Mouse (Mus musculus): ENCODE data around the gene Caps2.
"Not testable (repeated sequence)": the region's sequence is repeated elsewhere in the genome, so short reads cannot be mapped to it uniquely, and the experiment has no call there.

Gene Caps2

DNA sequence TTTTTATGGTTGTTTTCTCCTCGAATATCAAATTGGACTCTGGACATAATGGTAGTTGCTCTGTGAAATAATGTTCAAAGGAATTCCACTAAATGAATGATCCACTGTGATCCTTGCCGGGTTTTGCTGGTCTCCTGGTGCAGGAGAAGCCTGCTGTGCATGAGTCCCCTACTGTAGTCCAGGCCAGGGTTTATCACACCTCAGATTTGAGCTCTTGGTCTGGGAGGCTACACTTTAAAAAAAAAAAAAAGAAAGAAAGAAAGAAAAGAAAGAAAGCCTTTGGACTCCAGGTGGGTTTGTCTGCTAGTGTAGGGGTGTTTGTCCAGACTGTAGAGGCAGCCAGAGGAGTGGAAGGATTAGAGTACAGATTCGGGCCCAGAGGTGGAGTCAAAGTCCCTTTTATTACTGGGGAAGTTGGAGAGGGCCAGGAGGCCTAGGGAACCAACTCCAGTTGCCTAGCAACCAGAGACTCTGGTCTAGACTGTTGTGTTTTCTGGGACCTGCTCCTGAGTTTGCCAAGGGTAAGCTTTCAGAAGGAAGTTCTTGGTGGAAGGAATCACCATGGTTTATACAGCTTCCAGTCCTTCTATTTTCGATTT lies at the start of gene Caps2:
Gene Caps2 (plus strand): TSS at position 454 of the 599 bp plus-strand sequence.
- in situ Hi-C loops (cut with MboI, MseI): no loop called here

DNA sequence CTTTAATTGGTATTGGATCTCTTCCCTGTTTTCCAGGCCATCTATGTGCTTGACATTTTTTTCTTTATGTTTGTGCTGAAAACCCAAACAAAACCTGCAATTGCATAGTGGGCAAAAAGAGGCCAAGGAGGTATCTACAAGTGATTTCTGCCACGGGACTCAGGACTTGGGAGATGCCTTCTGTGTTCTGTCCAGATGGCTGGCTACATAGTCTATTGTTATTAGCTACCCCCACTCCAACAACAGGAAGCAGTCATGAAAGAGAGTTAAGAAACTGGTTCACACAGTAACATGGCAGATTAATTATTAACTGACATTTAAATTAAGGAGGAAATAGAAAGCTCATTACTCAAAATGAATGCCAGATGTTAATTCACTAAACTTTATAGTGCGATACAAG lies 38.3 kb upstream of the Caps2 start:
- in situ Hi-C loops (cut with MboI, MseI): not testable (repeated sequence)

- in situ Hi-C loops (cut with MboI, MseI): not testable (repeated sequence)
Measured at GRCm38 (mm10) chr10:112127682-112128230, 35.7 kb upstream of the Caps2 start.

DNA sequence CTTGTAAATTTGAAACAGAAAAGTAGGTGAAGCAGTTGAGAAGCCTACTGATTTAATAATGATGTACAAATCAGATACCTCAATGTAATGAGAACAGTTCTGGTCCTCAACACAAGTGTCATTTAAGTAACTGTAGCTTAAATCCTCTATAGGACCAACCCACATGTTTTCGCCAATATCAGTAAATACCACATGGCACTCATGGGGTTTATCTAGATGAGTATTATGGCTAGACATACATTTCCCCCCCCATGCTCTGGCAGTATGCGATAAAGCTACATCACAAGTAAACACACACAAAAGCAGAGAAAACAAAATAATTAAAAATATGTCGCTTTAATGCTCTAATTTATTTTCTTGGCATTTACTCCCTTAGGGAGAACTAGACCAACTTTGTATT lies 31.2 kb upstream of the Caps2 start:
- in situ Hi-C loops (cut with MboI, MseI): no loop called here

DNA sequence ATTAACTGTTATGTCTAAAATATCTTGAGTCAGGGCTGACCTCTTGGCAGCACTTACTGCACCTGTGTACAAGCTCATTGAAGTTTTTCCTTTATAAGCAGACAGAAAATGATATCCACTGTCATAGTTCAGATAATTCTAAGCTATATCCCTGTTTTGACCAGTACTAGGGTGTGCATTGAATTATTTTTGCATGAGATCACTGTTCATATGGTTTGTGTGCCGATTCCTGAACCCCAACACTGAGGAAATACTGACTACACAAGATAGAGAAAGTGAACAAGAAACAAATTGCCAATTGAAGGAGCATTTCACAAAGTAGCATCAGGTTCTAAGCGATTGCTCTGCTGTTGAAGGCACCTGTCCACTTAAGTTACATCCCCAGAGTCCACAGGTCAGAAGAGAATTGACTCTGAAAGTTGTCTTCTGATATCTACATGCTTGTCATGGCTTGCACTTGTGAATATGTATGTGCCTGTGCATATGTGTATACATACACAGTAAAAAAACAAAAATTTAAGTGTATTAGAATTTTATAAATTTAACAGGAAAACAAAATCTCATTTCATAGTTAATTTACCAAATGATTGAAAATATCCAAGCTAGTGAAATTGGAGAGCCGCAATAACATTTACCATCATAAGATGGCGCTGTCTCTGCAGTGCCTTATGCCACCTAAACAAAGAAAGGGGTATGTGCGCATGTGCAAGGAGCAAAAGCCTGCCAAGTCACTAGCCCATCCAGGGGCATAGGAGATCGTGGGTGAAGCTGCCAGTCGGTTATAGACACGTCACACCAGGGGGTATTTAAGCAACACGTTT lies 25.2 kb upstream of the Caps2 start:
- in situ Hi-C loops (cut with MboI, MseI): no loop called here

- in situ Hi-C loops (cut with MboI, MseI): no loop called here
Measured at GRCm38 (mm10) chr10:112138871-112139430, 24.5 kb upstream of the Caps2 start.

DNA sequence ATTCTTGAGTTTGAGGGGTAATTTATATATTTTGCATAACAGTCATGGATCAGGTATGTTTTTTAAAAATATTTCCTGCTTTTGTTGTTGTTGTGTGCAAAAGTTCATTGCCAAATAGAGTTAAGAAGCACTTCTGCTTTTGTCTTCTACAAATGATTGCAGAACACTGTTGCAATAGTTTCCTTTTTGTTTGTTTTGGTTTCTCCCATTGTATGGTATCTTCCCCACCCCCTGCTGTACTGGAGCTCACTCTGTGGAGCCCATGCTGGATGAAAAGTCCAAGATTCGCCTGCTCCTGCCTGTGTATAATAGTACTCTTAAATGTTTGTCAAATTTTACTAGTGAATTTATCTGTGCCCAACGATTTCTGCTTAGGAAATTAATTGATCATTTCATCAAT lies 23.6 kb upstream of the Caps2 start:
- in situ Hi-C loops (cut with MboI, MseI): no loop called here

GRCm38 (mm10) chr10:112159882-112160560 lies 3.4 kb upstream of the Caps2 start, which contains the start of gene Glipr1l3:
Gene Glipr1l3 (minus strand): TSS chr10:112160327.
- in situ Hi-C loops (cut with MboI, MseI): loop anchor here (5.0 kb wide), 1 partner anchor 98 kb away; the partner anchor contains the start of gene Glipr1l1

- in situ Hi-C loops (cut with MboI, MseI): not testable (repeated sequence)
Measured at GRCm38 (mm10) chr10:112177027-112177426, 13.6 kb downstream of the Caps2 start.

DNA sequence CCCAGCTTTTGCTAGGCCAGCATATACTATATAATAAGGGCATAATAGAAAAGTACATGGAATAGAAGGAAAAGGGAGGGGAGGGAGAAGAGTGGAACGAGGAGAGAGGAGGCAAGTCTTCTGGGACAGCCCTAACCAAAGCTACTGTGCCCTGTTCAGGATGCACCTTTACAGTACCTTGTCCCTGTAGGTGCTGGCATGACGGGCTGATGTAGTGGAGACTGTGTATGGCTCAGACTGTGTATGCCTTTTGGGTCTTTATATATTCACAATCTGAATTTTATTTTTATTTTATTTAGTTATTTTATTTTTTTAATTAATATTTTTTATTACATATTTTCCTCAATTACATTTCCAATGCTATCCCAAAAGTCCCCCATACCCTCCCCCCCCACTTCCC lies 30.5 kb downstream of the Caps2 start:
- in situ Hi-C loops (cut with MboI, MseI): not testable (repeated sequence)

DNA sequence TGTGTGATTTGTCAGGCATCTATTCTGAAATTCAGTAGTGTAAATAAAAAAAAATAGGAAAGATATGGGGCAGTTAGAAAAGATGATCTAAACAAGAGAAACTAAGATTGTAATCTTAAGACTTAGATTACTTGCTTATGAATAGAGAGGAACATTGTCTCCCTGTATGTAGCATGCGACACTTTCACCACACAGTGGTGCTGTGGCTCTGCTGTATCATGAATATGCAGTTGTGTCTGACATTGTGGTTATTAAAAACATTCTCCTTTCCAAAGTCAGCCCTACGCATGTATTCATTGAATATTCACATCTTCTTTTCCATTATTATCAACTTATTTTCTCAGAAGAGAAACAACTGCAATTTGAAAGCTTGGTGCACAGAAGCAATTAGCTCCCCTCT lies 40.0 kb downstream of the Caps2 start:
- in situ Hi-C loops (cut with MboI, MseI): no loop called here

DNA sequence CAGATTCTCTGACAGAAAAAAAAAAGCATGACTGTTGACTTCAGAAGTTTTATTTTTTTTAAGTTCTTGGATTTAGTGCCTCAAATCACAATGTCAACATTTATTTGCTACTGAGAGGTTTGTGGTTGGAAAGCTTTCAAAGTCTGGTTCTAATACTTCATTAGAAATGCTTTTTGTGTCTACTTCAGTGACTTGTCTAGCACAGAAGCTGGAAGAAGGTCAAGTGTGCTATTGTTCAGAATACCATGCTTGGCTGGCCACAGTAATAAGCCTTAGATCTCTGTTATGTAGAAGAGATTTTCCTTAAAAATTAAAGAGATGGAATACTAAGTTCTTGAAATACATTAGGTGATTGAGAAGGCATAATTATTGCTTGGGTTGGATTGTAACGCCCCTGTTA lies 63.7 kb downstream of the Caps2 start:
- in situ Hi-C loops (cut with MboI, MseI): no loop called here

- in situ Hi-C loops (cut with MboI, MseI): not testable (repeated sequence)
Measured at GRCm38 (mm10) chr10:112229091-112229843, 65.8 kb downstream of the Caps2 start.

DNA sequence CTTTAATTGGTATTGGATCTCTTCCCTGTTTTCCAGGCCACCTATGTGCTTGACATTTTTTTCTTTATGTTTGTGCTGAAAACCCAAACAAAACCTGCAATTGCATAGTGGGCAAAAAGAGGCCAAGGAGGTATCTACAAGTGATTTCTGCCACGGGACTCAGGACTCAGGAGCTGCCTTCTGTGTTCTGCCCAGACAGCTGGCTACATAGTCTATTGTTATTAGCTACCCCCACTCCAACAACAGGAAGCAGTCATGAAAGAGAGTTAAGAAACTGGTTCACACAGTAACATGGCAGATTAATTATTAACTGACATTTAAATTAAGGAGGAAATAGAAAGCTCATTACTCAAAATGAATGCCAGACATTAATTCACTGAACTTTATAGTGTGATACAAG lies 69.3 kb downstream of the Caps2 start:
- in situ Hi-C loops (cut with MboI, MseI): not testable (repeated sequence)

GRCm38 (mm10) chr10:112235396-112235940 lies 72.0 kb downstream of the Caps2 start:
- in situ Hi-C loops (cut with MboI, MseI): not testable (repeated sequence)

DNA sequence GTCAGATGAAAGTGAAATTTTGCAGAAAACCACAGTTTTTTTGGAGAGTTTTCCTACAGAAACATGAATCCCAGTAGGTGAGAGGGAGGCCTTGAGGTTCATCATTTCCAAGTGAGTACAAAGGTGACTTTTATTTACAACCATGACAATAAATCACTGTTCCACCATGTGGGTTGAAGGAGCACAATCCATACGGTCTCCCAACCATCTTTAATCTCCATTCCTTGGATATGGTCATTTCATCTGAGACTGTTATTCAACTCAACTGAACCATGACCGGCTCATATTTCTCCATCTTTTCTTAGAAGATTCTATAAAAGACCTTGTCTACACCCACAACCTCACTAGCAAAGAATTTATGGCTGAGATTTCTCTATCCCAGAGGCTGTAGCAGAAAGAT lies 84.9 kb downstream of the Caps2 start:
- in situ Hi-C loops (cut with MboI, MseI): no loop called here

GRCm38 (mm10) chr10:112263467-112263866 lies 100.0 kb downstream of the Caps2 start:
- in situ Hi-C loops (cut with MboI, MseI): no loop called here
